Mouse (Mus musculus) embryonic facial prominence, embryonic 12.5 days (tissue): Measurements from ENCODE around the gene Rnf4. TPM values are rescaled to one million over a fixed set of nuclear protein-coding genes. Genes with fewer than 3 reads are reported as not detected.

ENCODE experiments used
- ATAC-seq: fragments of 200-750 bp; cut with Nextera tagmentation; 2 replicates; pipeline ENCODE4 v1.8.0; 2017; ENCODE audit not compliant: insufficient number of reproducible peaks, insufficient read depth, low FRiP score, low TSS enrichment
- H3K27ac ChIP-seq: fragments of 300-500 bp; sonication (generic); 2 replicates; pipeline ENCODE4 v1.5.1; 2016; ENCODE audit warnings: mild to moderate bottlenecking
- H3K27me3 ChIP-seq: fragments of 300-500 bp; sonication (generic); 2 replicates; pipeline ENCODE4 v1.6.1; 2016; ENCODE audit warnings: mild to moderate bottlenecking, moderate library complexity
- H3K36me3 ChIP-seq: fragments of 300-500 bp; sonication (generic); 2 replicates; pipeline ENCODE4 v1.6.1; 2016; ENCODE audit warnings: mild to moderate bottlenecking
- H3K4me1 ChIP-seq: fragments of 300-500 bp; sonication (generic); 2 replicates; pipeline ENCODE4 v1.6.1; 2016
- H3K4me2 ChIP-seq: fragments of 300-500 bp; sonication (generic); replicated peaks from 2 replicates; pipeline ENCODE4 v1.6.1; 2016; ENCODE audit warnings: mild to moderate bottlenecking, moderate library complexity
- H3K4me3 ChIP-seq: fragments of 300-500 bp; sonication (generic); 2 replicates; pipeline ENCODE4 v1.5.1; 2016; ENCODE audit warnings: mild to moderate bottlenecking
- H3K9ac ChIP-seq: fragments of 300-500 bp; sonication (generic); 2 replicates; pipeline ENCODE4 v1.6.1; 2016; ENCODE audit warnings: mild to moderate bottlenecking, moderate library complexity
- H3K9me3 ChIP-seq: fragments of 300-500 bp; sonication (generic); 2 replicates; pipeline ENCODE4 v1.6.1; 2016; ENCODE audit warnings: mild to moderate bottlenecking, moderate library complexity
- WGBS: fragments of 180-500 bp; shearing (Covaris S2); methylation state at CpG from one replicate; pipeline ENCODE4 v1.1.7; 2016; 5-methylcytosine and 5-hydroxymethylcytosine counted together
- polyA plus RNA-seq: library from polyadenylated mRNA; unstranded; fragments of >200 nt; fragmentation: Nextera tagmentation; extraction: Ambion mirVana; gene quantifications from 2 replicates; pipeline ENCODE4 v1.2.1, GENCODE M21; 2016

Rnf4 gene
- polyA plus RNA-seq, 1 experiment from 2014 or later, result 179 TPM

DNA sequence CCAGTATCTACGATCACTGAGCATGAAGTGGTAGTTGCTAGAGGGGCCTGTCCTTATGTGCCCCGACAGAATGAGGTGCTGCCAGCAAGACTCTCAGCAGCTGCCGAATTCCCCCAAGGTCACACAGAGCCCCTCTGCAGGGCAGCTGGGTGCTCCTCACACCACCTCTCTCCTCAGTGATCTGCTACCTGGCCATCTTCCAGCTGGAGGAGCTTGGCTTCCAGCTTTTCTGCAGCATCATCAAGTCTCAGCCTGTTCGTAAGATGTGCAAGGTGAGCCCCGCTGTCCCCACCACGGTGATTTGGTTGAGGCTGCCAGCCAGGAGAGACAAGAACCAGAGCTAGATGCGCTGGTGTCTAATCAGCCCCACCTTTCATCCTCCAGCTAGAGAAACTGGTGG, 33.7 kb upstream of the Rnf4 start:
- 82% methylated on average over 7 of the region's 7 CpGs for WGBS
- Histone ChIP-seq H3K9me3 (no peaks in the 10 kb centered on the region), H3K4me2 (no peak overlapping the region), H3K27ac (no peak overlapping the region), H3K4me3 (no peak overlapping the region), H3K36me3 (no peaks in the 10 kb centered on the region), H3K4me1 (no peaks in the 10 kb centered on the region), H3K27me3 (0 out of 2 replicates have a peak, but pooled peaks cover 1% of the 10 kb centered on the region), H3K9ac (no peak overlapping the region)
- ATAC-seq, result no peak

DNA sequence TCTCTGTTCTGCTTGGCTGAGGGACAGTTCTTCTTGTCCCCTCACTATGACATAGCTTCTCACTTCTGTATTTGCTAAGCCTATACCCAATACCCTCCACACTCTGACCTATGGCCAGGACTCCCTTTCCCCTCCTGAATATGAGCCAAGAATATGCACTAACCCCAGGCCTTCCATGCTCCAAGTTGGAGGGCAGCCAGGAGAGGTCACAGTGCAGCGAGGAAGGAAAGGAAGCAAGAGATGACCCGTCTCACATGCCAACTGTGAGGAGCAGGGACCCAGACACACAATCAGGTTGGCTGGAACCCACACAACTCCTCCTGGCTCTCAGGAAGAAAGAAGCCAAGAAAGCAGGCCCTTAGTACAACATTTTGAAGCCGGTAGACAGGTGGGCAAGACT, 27.1 kb upstream of the Rnf4 start:
- 88% methylated on average over 3 of the region's 3 CpGs for WGBS
- Histone ChIP-seq H3K36me3 (no peaks in the 10 kb centered on the region), H3K9ac (no peak overlapping the region), H3K9me3 (no peaks in the 10 kb centered on the region), H3K4me3 (no peak overlapping the region), H3K27me3 (0 out of 2 replicates have a peak, but pooled peaks cover 2% of the 10 kb centered on the region), H3K4me2 (no peak overlapping the region), H3K4me1 (no peaks in the 10 kb centered on the region), H3K27ac (no peak overlapping the region)
- no peak for ATAC-seq

DNA sequence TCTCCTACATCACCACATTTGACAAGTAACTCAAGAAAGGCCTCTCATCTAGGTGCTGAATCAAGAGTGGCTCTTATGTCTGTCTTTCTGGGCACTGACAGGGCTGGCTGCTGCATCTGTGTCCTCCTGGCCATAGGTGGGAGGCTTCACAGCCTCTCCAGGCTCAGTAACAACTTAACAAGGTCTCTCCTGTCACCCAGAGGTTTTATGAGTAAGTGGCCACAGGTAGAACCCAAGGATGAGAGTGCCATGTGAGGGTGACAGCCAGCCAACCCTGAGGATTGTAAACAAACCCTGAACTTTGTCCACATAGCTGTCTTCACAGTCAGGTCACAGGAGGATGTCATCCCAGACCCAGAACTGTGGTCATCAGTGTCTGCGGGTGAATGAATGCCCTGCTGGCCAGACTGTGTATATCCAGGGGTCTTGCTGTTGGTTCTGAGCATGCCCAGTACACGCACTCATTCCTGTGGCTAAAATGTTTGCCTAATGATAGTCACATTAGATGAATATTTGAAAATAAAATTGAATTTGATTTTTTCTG, 16.5 kb upstream of the Rnf4 start:
- 71% methylated on average over 2 of the region's 2 CpGs for WGBS
- no peak overlapping the region for H3K4me3 ChIP-seq
- H3K4me1 ChIP-seq, result no peaks in the 10 kb centered on the region
- no peaks in the 10 kb centered on the region for H3K9me3 ChIP-seq
- H3K27me3 ChIP-seq, result no peaks in the 10 kb centered on the region
- H3K4me2 ChIP-seq, result no peak overlapping the region
- H3K9ac ChIP-seq, result no peak overlapping the region
- no peak overlapping the region for H3K27ac ChIP-seq
- ATAC-seq, result no peak
- H3K36me3 ChIP-seq, result no peaks in the 10 kb centered on the region

DNA sequence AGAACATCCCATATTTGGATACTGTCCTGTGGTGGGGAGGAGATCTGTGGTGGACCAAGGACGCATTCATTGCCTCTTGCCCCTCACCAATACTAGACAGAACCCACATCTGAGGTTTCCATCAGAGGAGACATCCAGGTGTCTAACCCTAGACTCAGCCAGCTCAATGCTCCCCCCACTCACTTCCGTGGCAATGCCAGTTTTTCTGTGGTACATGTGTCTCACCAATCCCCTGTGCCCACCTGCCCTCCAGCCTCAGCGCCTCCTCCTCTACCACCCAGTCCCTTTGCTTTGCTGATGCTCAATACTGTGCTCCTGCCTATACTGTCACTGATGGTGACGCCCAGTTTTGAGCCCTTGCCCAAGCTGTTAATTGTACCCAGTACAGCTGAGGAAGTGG, 14.9 kb upstream of the Rnf4 start:
- 82% methylated on average over 4 of the region's 4 CpGs for WGBS
- ATAC-seq, result no peak

DNA sequence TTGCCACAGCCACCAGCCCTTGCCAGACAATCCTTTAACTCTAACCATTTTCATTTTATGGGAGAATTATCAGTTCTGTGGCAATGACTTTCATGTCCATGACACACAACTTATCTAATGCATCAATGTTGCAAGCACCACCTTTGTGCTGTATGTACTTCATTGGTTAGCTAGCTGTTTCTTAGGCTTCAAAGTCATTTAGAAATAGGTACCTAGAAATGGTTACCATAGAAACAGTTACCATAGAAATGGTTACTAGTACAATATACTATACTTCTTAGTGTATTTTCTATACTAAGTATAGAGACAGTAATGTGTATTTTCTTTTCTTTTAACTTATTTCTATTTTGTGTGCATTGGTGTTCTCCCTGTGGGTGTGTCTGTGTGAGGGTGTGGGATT, 10.8 kb upstream of the Rnf4 start:
- Histone ChIP-seq H3K27ac (no peak overlapping the region), H3K9me3 (no peaks in the 10 kb centered on the region), H3K36me3 (no peaks in the 10 kb centered on the region), H3K27me3 (no peaks in the 10 kb centered on the region), H3K9ac (no peak overlapping the region), H3K4me1 (peaks cover 9% of the 10 kb centered on the region), H3K4me3 (no peak overlapping the region), H3K4me2 (no peak overlapping the region)
- ATAC-seq, result no peak

More for the DNA sequence above, 14.9 kb upstream of the Rnf4 start:
- Histone ChIP-seq H3K9ac (no peak overlapping the region), H3K4me2 (no peak overlapping the region), H3K4me1 (peaks cover 4% of the 10 kb centered on the region), H3K36me3 (no peaks in the 10 kb centered on the region), H3K9me3 (no peaks in the 10 kb centered on the region), H3K4me3 (no peak overlapping the region), H3K27me3 (no peaks in the 10 kb centered on the region), H3K27ac (no peak overlapping the region)

DNA sequence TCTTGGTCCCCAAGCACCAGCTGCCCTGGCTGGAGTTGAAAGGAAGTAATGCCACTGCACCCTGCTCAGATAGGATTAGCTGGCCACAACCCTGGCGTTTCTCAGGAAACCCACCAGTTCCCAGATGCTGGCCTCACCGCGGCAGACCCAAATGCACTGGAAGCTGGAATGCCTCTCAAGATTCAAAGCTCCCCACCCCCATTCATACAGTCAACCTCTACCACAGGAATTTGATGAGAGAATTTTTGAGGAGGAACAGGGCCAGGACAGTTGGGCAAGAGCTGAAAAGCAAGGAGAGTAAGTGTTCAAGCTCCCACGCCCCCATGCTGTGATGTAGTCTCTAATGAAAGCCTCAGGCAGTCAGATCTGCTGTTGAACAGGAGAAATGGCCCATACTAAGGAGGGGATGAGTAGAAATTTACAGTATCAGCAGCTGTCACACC, 9.8 kb upstream of the Rnf4 start:
- H3K9ac ChIP-seq, result no peak overlapping the region
- peak overlapping the region; percentile 50; the same call in 1 of the 2 replicates for H3K4me2 ChIP-seq
- no peaks in the 10 kb centered on the region for H3K27me3 ChIP-seq
- no peaks in the 10 kb centered on the region for H3K9me3 ChIP-seq
- no peaks in the 10 kb centered on the region for H3K36me3 ChIP-seq
- H3K4me3 ChIP-seq, result no peak overlapping the region
- WGBS, result 28% methylated on average over 4 of the region's 4 CpGs
- ATAC-seq, result no peak
- H3K27ac ChIP-seq, result no peak overlapping the region
- H3K4me1 ChIP-seq, result peaks cover 9% of the 10 kb centered on the region

DNA sequence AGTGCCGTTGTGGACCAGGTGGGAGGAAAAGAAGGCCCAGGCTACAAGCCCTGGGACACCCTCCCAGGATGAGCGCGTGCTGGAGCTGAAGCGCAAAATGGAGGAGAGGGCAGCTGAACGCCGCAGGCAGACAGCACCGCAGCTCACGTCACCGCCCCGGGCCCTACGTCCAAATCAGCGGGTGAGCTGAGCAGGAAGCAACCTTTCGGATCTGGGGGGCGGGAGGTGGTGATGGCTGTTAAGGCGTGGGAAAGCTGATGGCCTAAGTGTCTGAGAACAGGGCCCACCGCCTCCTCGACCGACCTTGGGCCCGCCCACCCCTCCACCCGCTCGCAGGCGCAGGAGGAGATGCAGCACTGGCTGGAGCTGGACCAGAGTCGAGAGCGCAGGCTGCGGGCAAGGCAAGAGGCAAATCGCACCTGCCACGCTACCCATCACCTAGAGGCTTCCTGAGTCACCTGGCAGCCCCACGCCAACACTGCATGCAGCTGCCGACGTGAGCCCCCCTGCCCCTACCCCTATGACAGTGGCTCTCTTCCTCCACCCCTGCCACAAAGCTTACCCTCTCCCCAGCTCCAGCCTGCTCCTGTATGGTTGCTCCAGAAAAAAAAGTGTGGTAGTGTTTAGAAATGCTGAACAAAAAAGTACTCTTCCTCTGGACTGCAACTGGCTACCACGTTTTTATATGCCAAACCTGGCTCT, 9.1 kb upstream of the Rnf4 start:
- ATAC-seq, result peak; percentile 72; the same call in 1 of the 2 replicates
- Histone ChIP-seq H3K27me3 (no peaks in the 10 kb centered on the region), H3K4me2 (peak overlapping the region; percentile 50), H3K4me3 (peak overlapping the region; percentile 24), H3K4me1 (peaks cover 9% of the 10 kb centered on the region), H3K9ac (peak overlapping the region; percentile 34), H3K36me3 (no peaks in the 10 kb centered on the region), H3K27ac (no peak overlapping the region), H3K9me3 (no peaks in the 10 kb centered on the region)
- WGBS, result 9% methylated on average over 30 of the region's 31 CpGs

DNA sequence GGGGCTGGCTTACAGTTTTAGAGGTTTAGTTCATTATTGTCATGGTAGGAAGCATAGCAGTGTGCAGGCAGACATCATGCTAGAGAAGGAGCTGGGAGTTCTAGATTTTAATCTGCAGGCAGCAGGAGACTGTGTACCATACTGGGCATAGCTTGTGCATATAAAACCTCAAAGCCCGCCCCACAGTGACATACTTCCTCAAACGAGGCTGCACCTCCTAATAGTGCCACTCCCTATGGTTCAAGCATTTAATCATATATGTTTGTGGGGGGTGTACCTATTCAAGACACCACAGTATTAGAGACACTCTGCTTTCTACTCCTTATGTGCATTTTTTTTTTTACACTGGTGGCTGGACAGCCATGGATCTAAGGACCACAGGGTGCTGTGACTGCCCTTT, 6.0 kb upstream of the Rnf4 start:
- peaks cover 9% of the 10 kb centered on the region for H3K4me1 ChIP-seq
- WGBS, result 95% methylated on average over 2 of the region's 2 CpGs
- H3K4me2 ChIP-seq, result no peak overlapping the region
- H3K9me3 ChIP-seq, result no peaks in the 10 kb centered on the region
- no peak overlapping the region for H3K27ac ChIP-seq
- H3K27me3 ChIP-seq, result no peaks in the 10 kb centered on the region
- H3K9ac ChIP-seq, result no peak overlapping the region
- H3K36me3 ChIP-seq, result no peaks in the 10 kb centered on the region
- ATAC-seq, result no peak
- no peak overlapping the region for H3K4me3 ChIP-seq

DNA sequence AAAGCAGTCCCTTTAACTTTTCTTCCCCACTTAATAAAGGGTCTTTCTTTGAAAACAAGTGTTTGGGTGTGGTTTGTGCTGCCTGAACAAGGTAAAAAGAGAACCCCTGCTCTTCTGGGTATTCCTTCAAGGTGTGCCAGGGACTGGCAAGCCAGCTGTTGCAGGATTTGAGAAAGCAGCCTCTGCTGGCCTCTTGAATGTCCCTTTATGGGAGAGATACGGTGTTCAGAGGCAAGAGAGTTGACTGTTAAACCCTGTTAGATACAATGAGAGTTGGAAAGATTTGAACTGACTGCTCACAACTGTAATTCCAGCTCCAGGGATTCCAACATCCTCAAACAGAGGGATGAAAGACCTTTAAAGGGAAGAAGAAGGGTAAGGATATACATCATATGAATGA, 2.0 kb upstream of the Rnf4 start:
- ATAC-seq, result no peak
- Histone ChIP-seq H3K4me3 (no peak overlapping the region), H3K4me1 (peaks cover 13% of the 10 kb centered on the region), H3K36me3 (no peaks in the 10 kb centered on the region), H3K27me3 (no peaks in the 10 kb centered on the region), H3K9me3 (no peaks in the 10 kb centered on the region), H3K9ac (no peak overlapping the region), H3K4me2 (no peak overlapping the region), H3K27ac (no peak overlapping the region)
- 87% methylated on average over 1 of the region's 1 CpGs for WGBS

DNA sequence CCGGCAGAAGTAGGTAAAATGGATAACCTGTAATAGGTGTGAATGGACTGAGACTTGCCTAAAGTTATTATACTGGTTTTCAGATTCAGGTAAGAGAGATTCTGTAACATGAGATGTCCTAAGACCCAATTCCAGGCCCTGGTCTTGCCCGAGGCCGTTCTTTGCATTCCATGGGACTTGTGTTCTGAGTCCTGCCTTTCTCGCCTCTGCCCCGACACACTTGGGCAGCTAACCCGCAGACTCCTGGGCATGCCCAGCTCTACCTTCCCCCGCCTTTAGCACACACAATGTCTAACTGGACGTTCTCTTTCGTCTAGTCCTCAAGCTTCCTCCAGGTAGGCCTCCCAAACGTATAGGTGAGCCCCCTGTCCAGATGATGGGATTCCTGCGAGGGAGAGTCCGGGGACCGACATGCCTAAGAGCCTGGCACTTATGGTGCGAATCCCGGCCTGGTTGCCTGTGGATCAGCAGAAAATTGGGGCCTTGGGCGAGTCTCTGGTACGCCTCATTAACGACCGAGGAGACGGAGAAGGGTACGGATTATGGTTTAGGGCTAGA, 471 bp upstream of the Rnf4 start:
- Histone ChIP-seq H3K27ac (peak overlapping the region; percentile 96), H3K27me3 (no peaks in the 10 kb centered on the region), H3K4me3 (peak overlapping the region; percentile 99), H3K9ac (peak overlapping the region; percentile 91), H3K36me3 (no peaks in the 10 kb centered on the region), H3K4me1 (peaks cover 13% of the 10 kb centered on the region), H3K4me2 (peak overlapping the region; percentile 76), H3K9me3 (no peaks in the 10 kb centered on the region)
- ATAC-seq, result peak; percentile 38
- WGBS, result 2% methylated on average over 21 of the region's 21 CpGs

DNA sequence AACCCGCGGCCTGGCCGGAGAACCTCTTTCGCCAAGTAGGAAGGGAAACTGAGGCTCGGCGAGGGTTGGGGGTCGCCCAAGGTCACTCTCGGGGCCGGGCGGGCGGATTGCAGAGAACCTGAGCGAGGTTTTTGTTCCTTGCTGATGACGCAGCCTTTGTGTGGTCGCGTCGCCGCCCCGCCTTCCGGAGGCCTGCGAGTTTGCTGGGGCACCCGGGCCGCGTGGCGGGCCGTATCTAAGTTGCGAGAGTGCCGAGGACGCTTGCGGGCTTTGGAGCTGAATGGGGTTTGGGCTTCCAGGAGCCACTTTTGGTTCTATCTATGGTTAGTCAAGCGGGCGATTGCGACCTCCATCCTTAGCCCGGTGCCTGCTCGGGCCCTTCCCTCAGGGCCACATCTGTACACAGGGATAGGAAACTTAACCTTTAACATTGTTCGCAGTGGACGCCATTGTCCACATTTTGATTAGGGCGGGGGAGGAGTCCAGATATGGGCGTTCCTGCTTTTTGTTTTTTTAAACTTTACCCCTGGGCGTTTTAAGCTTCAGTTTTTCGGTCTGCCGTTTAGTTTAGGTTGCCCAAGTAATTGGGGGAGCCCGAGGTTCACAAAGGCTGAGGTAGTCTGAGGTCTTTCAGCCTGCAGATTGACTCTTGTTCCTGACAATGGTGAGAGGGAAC, 824 bp downstream of the Rnf4 start:
- ATAC-seq, result 0 out of 2 replicates have a peak, but pooled peaks have one; percentile 8
- under 1% methylated on average over 42 of the region's 42 CpGs for WGBS
- H3K9me3 ChIP-seq, result no peaks in the 10 kb centered on the region
- peaks cover 13% of the 10 kb centered on the region for H3K4me1 ChIP-seq
- peak overlapping the region; percentile 96 for H3K27ac ChIP-seq
- no peaks in the 10 kb centered on the region for H3K27me3 ChIP-seq
- peak overlapping the region; percentile 99 for H3K4me3 ChIP-seq
- no peaks in the 10 kb centered on the region for H3K36me3 ChIP-seq
- peak overlapping the region; percentile 99 for H3K9ac ChIP-seq
- peak overlapping the region; percentile 80 for H3K4me2 ChIP-seq

DNA sequence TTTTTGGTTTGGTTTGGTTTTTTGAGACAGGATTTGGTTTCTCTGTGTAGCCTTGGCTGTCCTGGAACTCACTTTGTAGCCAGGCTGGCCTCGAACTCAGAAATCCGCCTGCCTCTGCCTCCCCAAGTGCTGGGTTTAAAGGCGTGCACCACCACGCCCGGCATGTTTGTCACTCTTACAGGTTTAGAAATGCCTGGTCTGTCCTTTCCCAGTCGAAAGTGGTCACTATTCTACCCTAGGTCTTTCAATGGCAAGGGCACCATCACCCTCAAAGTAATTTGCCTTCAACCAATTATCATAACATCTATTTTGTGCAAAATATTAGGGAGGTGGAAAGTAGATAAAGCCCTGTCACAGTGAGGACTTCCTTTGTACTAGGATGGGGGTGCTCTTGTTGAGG, 4.2 kb downstream of the Rnf4 start:
- peaks cover 12% of the 10 kb centered on the region for H3K4me1 ChIP-seq
- ATAC-seq, result no peak
- H3K36me3 ChIP-seq, result 0 out of 2 replicates have a peak, but pooled peaks cover 19% of the 10 kb centered on the region
- no peak overlapping the region for H3K27ac ChIP-seq
- 88% methylated on average over 6 of the region's 6 CpGs for WGBS
- no peak overlapping the region for H3K4me2 ChIP-seq
- H3K27me3 ChIP-seq, result no peaks in the 10 kb centered on the region
- H3K9me3 ChIP-seq, result no peaks in the 10 kb centered on the region
- no peak overlapping the region for H3K4me3 ChIP-seq
- no peak overlapping the region for H3K9ac ChIP-seq
